Mouse (Mus musculus) liver, embryonic 16.5 days (tissue): ENCODE data around the gene Npb. TPM values are rescaled to one million over a fixed set of nuclear protein-coding genes. Genes with fewer than 3 reads are reported as not detected.

Experiments
- ATAC-seq: fragments of 200-750 bp; cut with Nextera tagmentation; 2 replicates; pipeline ENCODE4 v1.8.0; 2017; ENCODE audit warnings: low read depth, mild to moderate bottlenecking, moderate number of reproducible peaks, moderate library complexity
- H3K27ac ChIP-seq: fragments of 300-500 bp; sonication (generic); 2 replicates; pipeline ENCODE4 v1.5.1; 2014; ENCODE audit warnings: mild to moderate bottlenecking, low read length
- H3K27me3 ChIP-seq: fragments of 300-500 bp; sonication (generic); 2 replicates; pipeline ENCODE4 v1.6.1; 2014; ENCODE audit warnings: low read depth, low read length, mixed read lengths; ENCODE audit not compliant: control insufficient read depth, insufficient read depth
- H3K36me3 ChIP-seq: fragments of 300-500 bp; sonication (generic); 2 replicates; pipeline ENCODE4 v1.6.1; 2014; ENCODE audit warnings: mild to moderate bottlenecking; ENCODE audit not compliant: control insufficient read depth, insufficient read depth
- H3K4me1 ChIP-seq: fragments of 300-500 bp; sonication (generic); 2 replicates; pipeline ENCODE4 v1.6.1; 2014; ENCODE audit warnings: low read depth, low read length, mixed read lengths; ENCODE audit not compliant: control insufficient read depth
- H3K4me2 ChIP-seq: fragments of 300-500 bp; sonication (generic); 2 replicates; pipeline ENCODE4 v1.6.1; 2014; ENCODE audit warnings: low read depth, low read length, mixed read lengths
- H3K4me3 ChIP-seq: fragments of 300-500 bp; sonication (generic); 2 replicates; pipeline ENCODE4 v1.5.1; 2014; ENCODE audit warnings: low read depth, mild to moderate bottlenecking, low read length
- H3K9ac ChIP-seq: fragments of 300-500 bp; sonication (generic); 2 replicates; pipeline ENCODE4 v1.6.1; 2014; ENCODE audit warnings: low read depth, low read length
- H3K9me3 ChIP-seq: fragments of 300-500 bp; sonication (generic); replicated peaks from 2 replicates; pipeline ENCODE4 v1.6.1; 2016; ENCODE audit warnings: low read length; ENCODE audit not compliant: control insufficient read depth
- WGBS: fragments of 180-500 bp; shearing (Covaris S2); extraction: QIAGEN DNeasy Blood & Tissue Kit; methylation state at CpG from one replicate; pipeline ENCODE4 v1.1.7; 2014; ENCODE audit not compliant: insufficient replicate concordance; 5-methylcytosine and 5-hydroxymethylcytosine counted together
- polyA plus RNA-seq: library from polyadenylated mRNA; unstranded; fragments of >200 nt; fragmentation: Nextera tagmentation; extraction: Ambion mirVana; gene quantifications from 2 replicates; pipeline ENCODE4 v1.2.1, GENCODE M21; 2015

Npb gene
- polyA plus RNA-seq, 1 experiment from 2014 or later: 16.4 TPM

GRCm38 (mm10) chr11:120583937-120584336, 24.3 kb upstream of the Npb start:
- no peaks in the 10 kb centered on the region for H3K27me3 ChIP-seq
- no peak for ATAC-seq
- H3K4me1 ChIP-seq: peaks cover 32% of the 10 kb centered on the region
- H3K36me3 ChIP-seq: peaks cover 45% of the 10 kb centered on the region
- no peak overlapping the region for H3K9ac ChIP-seq
- no peak overlapping the region for H3K27ac ChIP-seq
- 84% methylated on average over 1 of the region's 1 CpGs for WGBS
- H3K4me2 ChIP-seq: no peak overlapping the region
- no peaks in the 10 kb centered on the region for H3K9me3 ChIP-seq
- H3K4me3 ChIP-seq: no peak overlapping the region

GRCm38 (mm10) chr11:120588531-120588930, 19.7 kb upstream of the Npb start:
- Histone ChIP-seq H3K9me3 (no peaks in the 10 kb centered on the region), H3K9ac (no peak overlapping the region), H3K36me3 (peaks cover 74% of the 10 kb centered on the region), H3K4me3 (no peak overlapping the region), H3K4me2 (no peak overlapping the region), H3K27me3 (no peaks in the 10 kb centered on the region), H3K4me1 (peaks cover 3% of the 10 kb centered on the region; the same call in 1 of the 2 replicates), H3K27ac (no peak overlapping the region)
- no peak for ATAC-seq
- 29% methylated on average over 6 of the region's 6 CpGs for WGBS

- peak overlapping the region; percentile 95 for H3K27ac ChIP-seq
- H3K36me3 ChIP-seq: peaks cover 40% of the 10 kb centered on the region
- peak overlapping the region; percentile 92 for H3K4me3 ChIP-seq
- no peaks in the 10 kb centered on the region for H3K9me3 ChIP-seq
- H3K9ac ChIP-seq: peak overlapping the region; percentile 97
- peak overlapping the region; percentile 96 for H3K4me2 ChIP-seq
- 2% methylated on average over 84 of the region's 99 CpGs for WGBS
- no peaks in the 10 kb centered on the region for H3K27me3 ChIP-seq
- H3K4me1 ChIP-seq: peaks cover 29% of the 10 kb centered on the region
- ATAC-seq: peak; percentile 18
Measured at GRCm38 (mm10) chr11:120597240-120598235, 10.7 kb upstream of the Npb start.

DNA sequence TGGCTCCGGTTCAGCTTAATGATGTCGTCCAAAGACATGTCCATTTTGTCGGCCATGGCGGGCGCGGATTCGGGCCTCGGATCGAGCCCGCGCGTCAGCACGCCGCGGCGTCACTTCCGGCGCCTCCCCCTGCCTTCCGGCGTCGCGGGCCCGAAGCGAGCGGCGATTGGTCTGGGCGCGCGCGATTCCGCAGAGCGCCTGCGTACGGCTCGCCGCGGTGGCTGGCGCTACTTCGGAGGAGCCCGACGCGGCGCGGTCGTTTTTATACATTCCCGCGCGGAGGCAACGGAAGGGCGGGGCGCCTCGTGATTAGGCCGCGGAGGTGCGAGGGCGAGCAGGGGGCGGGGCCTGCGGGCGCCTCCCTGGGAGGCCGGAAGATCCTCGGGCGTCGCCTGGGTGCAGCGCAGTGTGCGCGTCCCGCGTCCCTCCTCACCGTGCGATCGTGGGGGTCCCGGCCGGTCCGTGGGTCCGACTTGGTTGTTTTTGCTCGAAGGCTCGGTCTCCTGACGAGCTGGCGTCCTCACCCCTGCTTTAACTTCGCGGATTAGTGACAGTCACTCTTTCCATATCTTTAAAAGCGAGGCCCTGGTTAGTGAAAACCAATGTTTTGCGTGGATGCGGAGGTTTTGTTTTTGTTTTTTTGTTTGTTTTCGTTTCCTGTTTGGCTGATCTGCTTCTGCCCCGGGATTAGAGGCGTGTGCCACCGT, 9.8 kb upstream of the Npb start, which contains the start of the genes Alyref and Anapc11:
Gene Alyref, minus strand, starts transcription at position 83 of the 707 bp plus-strand sequence.
Gene Anapc11, plus strand, starts transcription at position 139 of the 707 bp plus-strand sequence.
- H3K36me3 ChIP-seq: peaks cover 31% of the 10 kb centered on the region
- peak; percentile 97 for ATAC-seq
- WGBS: under 1% methylated on average over 87 of the region's 88 CpGs

DNA sequence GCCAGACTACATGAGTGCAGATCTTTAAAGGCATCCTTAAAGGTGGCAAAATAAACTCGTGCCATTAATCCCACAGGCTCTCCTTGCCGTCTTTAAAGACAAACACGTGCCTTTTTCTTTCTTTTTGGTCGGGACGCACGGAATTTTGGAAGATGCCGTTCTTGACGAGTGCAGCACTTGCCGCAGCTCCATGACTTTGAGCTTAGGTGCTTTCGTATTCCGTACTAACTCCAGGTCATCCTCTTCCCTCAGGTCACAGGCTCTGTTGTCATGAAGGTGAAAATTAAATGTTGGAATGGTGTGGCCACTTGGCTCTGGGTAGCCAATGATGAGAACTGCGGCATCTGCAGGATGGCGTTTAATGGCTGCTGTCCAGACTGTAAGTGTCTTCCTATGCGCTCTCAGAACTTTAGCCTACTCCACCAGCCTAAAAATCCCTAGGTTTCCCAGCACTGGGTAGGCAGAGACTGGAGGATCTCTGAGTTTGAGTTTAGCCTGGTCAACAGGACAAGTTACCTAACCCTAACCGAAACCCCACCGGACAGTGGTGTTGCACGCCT, 9.2 kb upstream of the Npb start:
- 46% methylated on average over 17 of the region's 17 CpGs for WGBS
- H3K4me1 ChIP-seq: peaks cover 44% of the 10 kb centered on the region
- peak overlapping the region; percentile 80 for H3K9ac ChIP-seq

More for the DNA sequence above, 9.8 kb upstream of the Npb start, which contains the start of the genes Alyref and Anapc11:
- Histone ChIP-seq H3K27me3 (no peaks in the 10 kb centered on the region), H3K27ac (peak within 1 kb of the TSS; percentile 95), H3K4me3 (peak within 1 kb of the TSS; percentile 92), H3K9me3 (no peaks in the 10 kb centered on the region), H3K4me1 (peaks cover 38% of the 10 kb centered on the region), H3K4me2 (peak within 1 kb of the TSS; percentile 96), H3K9ac (peak within 1 kb of the TSS; percentile 97)

DNA sequence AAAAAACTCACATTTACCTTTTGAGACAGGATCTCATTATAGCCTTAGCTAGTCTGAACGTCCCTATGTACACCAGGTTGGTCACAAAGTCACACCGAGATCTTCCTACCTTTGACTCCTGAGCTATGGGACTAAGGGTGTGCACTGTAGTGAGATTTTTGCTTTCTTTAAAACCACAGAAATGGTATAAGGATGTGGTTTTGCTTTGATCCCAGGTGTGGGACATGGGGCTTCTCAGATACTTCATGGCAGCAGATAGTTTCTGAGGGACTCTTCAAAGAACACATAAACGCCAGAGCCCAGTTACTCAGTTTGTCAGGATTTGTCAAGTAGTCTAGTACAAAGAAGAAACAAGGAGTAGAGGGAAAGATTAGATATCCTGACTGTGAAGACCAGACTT, 7.6 kb upstream of the Npb start:
- no peak overlapping the region for H3K4me2 ChIP-seq
- H3K27me3 ChIP-seq: no peaks in the 10 kb centered on the region
- WGBS: 78% methylated on average over 3 of the region's 3 CpGs
- no peak overlapping the region for H3K27ac ChIP-seq
- ATAC-seq: no peak
- H3K9me3 ChIP-seq: no peaks in the 10 kb centered on the region
- no peak overlapping the region for H3K4me3 ChIP-seq
- H3K9ac ChIP-seq: no peak overlapping the region
- H3K4me1 ChIP-seq: peaks cover 45% of the 10 kb centered on the region
- peaks cover 11% of the 10 kb centered on the region for H3K36me3 ChIP-seq

More for the DNA sequence above, 9.2 kb upstream of the Npb start:
- Histone ChIP-seq H3K9me3 (no peaks in the 10 kb centered on the region), H3K27me3 (no peaks in the 10 kb centered on the region), H3K4me3 (peak overlapping the region; percentile 92), H3K4me2 (peak overlapping the region; percentile 96), H3K27ac (peak overlapping the region; percentile 95), H3K36me3 (peaks cover 25% of the 10 kb centered on the region)
- no peak for ATAC-seq

- H3K4me2 ChIP-seq: peak overlapping the region; percentile 33; the same call in 1 of the 2 replicates
Measured at GRCm38 (mm10) chr11:120603545-120603944, 4.7 kb upstream of the Npb start.

GRCm38 (mm10) chr11:120605667-120606066, 2.6 kb upstream of the Npb start:
- Histone ChIP-seq H3K9ac (no peak overlapping the region), H3K9me3 (no peaks in the 10 kb centered on the region), H3K4me2 (no peak overlapping the region), H3K27ac (no peak overlapping the region), H3K4me3 (no peak overlapping the region), H3K4me1 (peaks cover 29% of the 10 kb centered on the region), H3K27me3 (peaks cover 5% of the 10 kb centered on the region), H3K36me3 (no peaks in the 10 kb centered on the region; the same call in 1 of the 2 replicates)
- no peak for ATAC-seq
- 80% methylated on average over 7 of the region's 7 CpGs for WGBS

More at GRCm38 (mm10) chr11:120603545-120603944, 4.7 kb upstream of the Npb start:
- Histone ChIP-seq H3K9me3 (no peaks in the 10 kb centered on the region), H3K36me3 (no peaks in the 10 kb centered on the region; the same call in 1 of the 2 replicates), H3K27ac (0 out of 2 replicates have a peak overlapping the region, but pooled peaks have one; percentile 52), H3K9ac (peak overlapping the region; percentile 47), H3K4me3 (no peak overlapping the region), H3K27me3 (peaks cover 4% of the 10 kb centered on the region), H3K4me1 (peaks cover 31% of the 10 kb centered on the region)
- ATAC-seq: peak; percentile 71
- WGBS: 36% methylated on average over 2 of the region's 2 CpGs
